Mouse (Mus musculus) cerebellum, adult 2 months (tissue): ENCODE measurements around the gene Trim71.

ENCODE experiments used
- CTCF ChIP-seq: fragments of 200-500 bp; IDR thresholded peaks from 2 replicates; pipeline ENCODE4 v1.5.1; 2011; ENCODE audit warnings: low read depth, mild to moderate bottlenecking, control low read depth, low read length, moderate library complexity, borderline replicate concordance; ENCODE audit not compliant: insufficient read depth
- POLR2A ChIP-seq: fragments of 200-500 bp; IDR thresholded peaks from 2 replicates; pipeline ENCODE4 v1.6.1; 2011; ENCODE audit warnings: low read length, control low read depth, borderline replicate concordance; ENCODE audit not compliant: insufficient read depth

GRCm38 (mm10) chr9:114480940-114481339, 83.2 kb downstream of the Trim71 start:
- TF ChIP-seq CTCF (no peak), POLR2A (no peak)
